Mouse (Mus musculus): Measurements from ENCODE around the gene Brox. TPM values are rescaled to one million over a fixed set of nuclear protein-coding genes. Genes with fewer than 3 reads are reported as not detected.
A peak's percentile ranks its signal among the peaks of the same experiment; 100 is the strongest.

Brox gene
- polyA plus RNA-seq, 1 experiment from 2014 or later = 66.3 TPM

- H3K9ac ChIP-seq = no peak overlapping the region
- no peaks in the 10 kb centered on the region for H3K9me3 ChIP-seq
- no peak overlapping the region for H3K27ac ChIP-seq
- no peak overlapping the region for H3K4me3 ChIP-seq (replicated peaks)
- ATAC-seq (ENCODE audit: low FRiP score) = no peak
- H3K36me3 ChIP-seq (replicated peaks) = no peaks in the 10 kb centered on the region; the same call in none of the 2 replicates
- H3K27me3 ChIP-seq = no peaks in the 10 kb centered on the region
- H3K4me1 ChIP-seq = no peaks in the 10 kb centered on the region
- 91% methylated on average over 1 of the region's 1 CpGs for WGBS
- H3K4me2 ChIP-seq = no peak overlapping the region
These were observed 11.4 kb upstream of the Brox start for GRCm38 (mm10) chr1:183308476-183308875.

GRCm38 (mm10) chr1:183307555-183307954, 10.5 kb upstream of the Brox start:
- no peak for ATAC-seq (ENCODE audit: low FRiP score)
- Histone ChIP-seq H3K4me1 (no peaks in the 10 kb centered on the region), H3K9me3 (no peaks in the 10 kb centered on the region), H3K4me3 (replicated peaks) (no peak overlapping the region), H3K4me2 (no peak overlapping the region), H3K27me3 (no peaks in the 10 kb centered on the region), H3K27ac (no peak overlapping the region), H3K36me3 (replicated peaks) (no peaks in the 10 kb centered on the region; the same call in none of the 2 replicates), H3K9ac (no peak overlapping the region)
- 72% methylated on average over 3 of the region's 3 CpGs for WGBS

- Histone ChIP-seq H3K27ac (no peak overlapping the region), H3K36me3 (replicated peaks) (no peaks in the 10 kb centered on the region), H3K4me3 (replicated peaks) (no peak overlapping the region), H3K27me3 (no peaks in the 10 kb centered on the region), H3K4me1 (0 out of 2 replicates have a peak, but pooled peaks cover 4% of the 10 kb centered on the region), H3K4me2 (no peak overlapping the region), H3K9ac (no peak overlapping the region), H3K9me3 (no peaks in the 10 kb centered on the region)
- WGBS = 88% methylated on average over 6 of the region's 6 CpGs
- ATAC-seq (ENCODE audit: low FRiP score) = no peak
These were observed 2.1 kb upstream of the Brox start for GRCm38 (mm10) chr1:183299161-183299560.

GRCm38 (mm10) chr1:183297886-183298489, 919 bp upstream of the Brox start:
- ATAC-seq (ENCODE audit: low FRiP score) = no peak
- H3K27ac ChIP-seq = no peak overlapping the region
- WGBS = under 1% methylated on average over 20 of the region's 20 CpGs

GRCm38 (mm10) chr1:183297473-183297885, 410 bp upstream of the Brox start:
- peak; percentile 59 for ATAC-seq (ENCODE audit: low FRiP score)
- Histone ChIP-seq H3K27me3 (no peaks in the 10 kb centered on the region), H3K4me2 (peak overlapping the region; percentile 57)

More at GRCm38 (mm10) chr1:183297886-183298489, 919 bp upstream of the Brox start:
- peak overlapping the region; percentile 50 for H3K4me3 ChIP-seq (replicated peaks)
- H3K9ac ChIP-seq = peak overlapping the region; percentile 47
- H3K4me1 ChIP-seq = 0 out of 2 replicates have a peak, but pooled peaks cover 4% of the 10 kb centered on the region
- H3K36me3 ChIP-seq (replicated peaks) = peaks cover 4% of the 10 kb centered on the region; the same call in 1 of the 2 replicates
- H3K9me3 ChIP-seq = no peaks in the 10 kb centered on the region
- no peaks in the 10 kb centered on the region for H3K27me3 ChIP-seq
- H3K4me2 ChIP-seq = peak overlapping the region; percentile 57

GRCm38 (mm10) chr1:183296465-183296864, 604 bp downstream of the Brox start, which contains the start of gene Aida:
Gene Aida, plus strand, starts transcription at chr1:183296590.
- peak within 1 kb of the TSS; percentile 50 for H3K4me3 ChIP-seq (replicated peaks)
- no peaks in the 10 kb centered on the region for H3K27me3 ChIP-seq
- H3K4me2 ChIP-seq = peak within 1 kb of the TSS; percentile 57
- H3K27ac ChIP-seq = peak within 1 kb of the TSS; percentile 73
- no peaks in the 10 kb centered on the region for H3K9me3 ChIP-seq
- peaks cover 15% of the 10 kb centered on the region for H3K36me3 ChIP-seq (replicated peaks)
- peak; percentile 21 for ATAC-seq (ENCODE audit: low FRiP score)
- 0 out of 2 replicates have a peak, but pooled peaks cover 4% of the 10 kb centered on the region for H3K4me1 ChIP-seq
- H3K9ac ChIP-seq = peak within 1 kb of the TSS; percentile 54
- WGBS = 0% methylated on average over 26 of the region's 26 CpGs

More at GRCm38 (mm10) chr1:183297473-183297885, 410 bp upstream of the Brox start:
- peak overlapping the region; percentile 47 for H3K9ac ChIP-seq
- H3K36me3 ChIP-seq (replicated peaks) = peaks cover 7% of the 10 kb centered on the region; the same call in 1 of the 2 replicates
- 0% methylated on average over 26 of the region's 30 CpGs for WGBS
- peak overlapping the region; percentile 8 for H3K27ac ChIP-seq
- 0 out of 2 replicates have a peak, but pooled peaks cover 4% of the 10 kb centered on the region for H3K4me1 ChIP-seq
- H3K9me3 ChIP-seq = no peaks in the 10 kb centered on the region
- H3K4me3 ChIP-seq (replicated peaks) = peak overlapping the region; percentile 50

- Histone ChIP-seq H3K4me3 (replicated peaks) (no peak overlapping the region), H3K36me3 (replicated peaks) (peaks cover 75% of the 10 kb centered on the region), H3K9ac (no peak overlapping the region), H3K4me1 (no peaks in the 10 kb centered on the region), H3K27ac (no peak overlapping the region), H3K9me3 (no peaks in the 10 kb centered on the region), H3K27me3 (no peaks in the 10 kb centered on the region), H3K4me2 (no peak overlapping the region)
- ATAC-seq (ENCODE audit: low FRiP score) = no peak
- 94% methylated on average over 4 of the region's 4 CpGs for WGBS
These were observed 7.5 kb downstream of the Brox start for GRCm38 (mm10) chr1:183289576-183289975.

GRCm38 (mm10) chr1:183288351-183288750, 8.7 kb downstream of the Brox start:
- ATAC-seq (ENCODE audit: low FRiP score) = no peak
- Histone ChIP-seq H3K4me1 (no peaks in the 10 kb centered on the region), H3K4me2 (no peak overlapping the region), H3K4me3 (replicated peaks) (no peak overlapping the region), H3K27ac (no peak overlapping the region), H3K9me3 (no peaks in the 10 kb centered on the region), H3K9ac (no peak overlapping the region), H3K36me3 (replicated peaks) (peaks cover 83% of the 10 kb centered on the region), H3K27me3 (no peaks in the 10 kb centered on the region)
- 86% methylated on average over 3 of the region's 3 CpGs for WGBS

GRCm38 (mm10) chr1:183275763-183276162, 21.3 kb downstream of the Brox start:
- Histone ChIP-seq H3K4me1 (no peaks in the 10 kb centered on the region), H3K27ac (no peak overlapping the region), H3K4me3 (replicated peaks) (no peak overlapping the region), H3K4me2 (no peak overlapping the region), H3K9me3 (no peaks in the 10 kb centered on the region), H3K36me3 (replicated peaks) (peaks cover 33% of the 10 kb centered on the region), H3K9ac (no peak overlapping the region), H3K27me3 (no peaks in the 10 kb centered on the region)
- 77% methylated on average over 5 of the region's 5 CpGs for WGBS
- no peak for ATAC-seq (ENCODE audit: low FRiP score)

- WGBS = 81% methylated on average over 3 of the region's 3 CpGs
- H3K27ac ChIP-seq = no peak overlapping the region
- no peak for ATAC-seq (ENCODE audit: low FRiP score)
These were observed 22.7 kb downstream of the Brox start for GRCm38 (mm10) chr1:183274385-183274784.

GRCm38 (mm10) chr1:183272867-183273818, 23.9 kb downstream of the Brox start:
- no peaks in the 10 kb centered on the region for H3K27me3 ChIP-seq
- no peak overlapping the region for H3K4me2 ChIP-seq
- no peak overlapping the region for H3K4me3 ChIP-seq (replicated peaks)
- H3K36me3 ChIP-seq (replicated peaks) = peaks cover 10% of the 10 kb centered on the region
- no peaks in the 10 kb centered on the region for H3K4me1 ChIP-seq
- H3K9ac ChIP-seq = no peak overlapping the region
- 63% methylated on average over 10 of the region's 10 CpGs for WGBS
- H3K9me3 ChIP-seq = no peaks in the 10 kb centered on the region
- no peak for ATAC-seq (ENCODE audit: low FRiP score)
- no peak overlapping the region for H3K27ac ChIP-seq

More at GRCm38 (mm10) chr1:183274385-183274784, 22.7 kb downstream of the Brox start:
- no peak overlapping the region for H3K9ac ChIP-seq
- H3K27me3 ChIP-seq = no peaks in the 10 kb centered on the region
- H3K4me1 ChIP-seq = no peaks in the 10 kb centered on the region
- no peak overlapping the region for H3K4me3 ChIP-seq (replicated peaks)
- peaks cover 21% of the 10 kb centered on the region for H3K36me3 ChIP-seq (replicated peaks)
- no peaks in the 10 kb centered on the region for H3K9me3 ChIP-seq
- H3K4me2 ChIP-seq = no peak overlapping the region

GRCm38 (mm10) chr1:183267666-183268065, 29.4 kb downstream of the Brox start:
- ATAC-seq (ENCODE audit: low FRiP score) = no peak
- H3K36me3 ChIP-seq (replicated peaks) = no peaks in the 10 kb centered on the region
- no peak overlapping the region for H3K9ac ChIP-seq
- H3K4me1 ChIP-seq = no peaks in the 10 kb centered on the region
- H3K4me2 ChIP-seq = no peak overlapping the region
- H3K27ac ChIP-seq = no peak overlapping the region
- no peaks in the 10 kb centered on the region for H3K9me3 ChIP-seq
- H3K4me3 ChIP-seq (replicated peaks) = no peak overlapping the region
- H3K27me3 ChIP-seq = no peaks in the 10 kb centered on the region
- 77% methylated on average over 6 of the region's 6 CpGs for WGBS
